Mouse (Mus musculus) cerebellum, postnatal 10 days (tissue): ENCODE measurements around the gene Tnrc6b.

Source experiments
- DNase-seq, 2 experiments: peaks; one replicate each; pipeline ENCODE4 v3.0.0; 2021; ENCODE audit warnings: mixed read lengths in 2 of 2

Gene Tnrc6b

DNA sequence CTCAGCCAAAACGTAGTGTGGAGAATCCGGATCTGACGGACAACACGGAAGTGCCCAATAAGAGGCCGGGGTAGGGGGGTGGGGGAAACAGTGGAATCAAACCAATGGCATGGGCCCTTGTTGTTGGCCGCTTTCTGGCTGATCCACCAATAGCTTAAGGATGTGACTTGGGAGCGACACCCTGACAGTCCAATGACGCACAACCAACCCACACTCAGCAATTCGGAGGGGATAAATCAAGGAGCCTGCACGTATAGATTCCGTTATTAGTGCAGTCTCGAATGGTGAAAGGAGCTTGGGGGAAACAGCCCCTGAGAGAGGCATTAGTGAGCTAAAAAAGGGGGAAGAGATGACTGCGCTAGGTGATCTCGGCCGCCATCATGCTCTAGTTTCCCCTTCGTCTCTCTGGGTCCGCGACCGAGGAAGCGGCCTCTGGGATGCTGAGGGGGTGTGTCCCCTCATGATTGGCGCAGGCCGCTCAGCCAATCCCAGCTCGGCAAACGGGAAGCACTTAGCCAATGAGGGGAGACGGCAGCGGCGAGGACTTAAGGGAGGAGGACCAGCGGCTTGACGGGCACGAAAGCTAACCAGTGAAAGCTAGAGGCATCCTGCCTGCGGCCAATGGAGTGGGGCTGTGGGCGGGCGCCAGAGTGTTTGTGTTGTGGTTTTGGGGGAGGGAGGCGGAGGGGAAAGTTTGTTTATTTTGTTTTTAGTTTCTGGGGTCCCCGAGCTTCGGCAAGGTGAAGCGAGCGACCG is at the start of gene Tnrc6b:
TSS of gene Tnrc6b (plus strand) at position 706 of the 756 bp plus-strand sequence.
- DNase-seq = peak; percentile 99

DNA sequence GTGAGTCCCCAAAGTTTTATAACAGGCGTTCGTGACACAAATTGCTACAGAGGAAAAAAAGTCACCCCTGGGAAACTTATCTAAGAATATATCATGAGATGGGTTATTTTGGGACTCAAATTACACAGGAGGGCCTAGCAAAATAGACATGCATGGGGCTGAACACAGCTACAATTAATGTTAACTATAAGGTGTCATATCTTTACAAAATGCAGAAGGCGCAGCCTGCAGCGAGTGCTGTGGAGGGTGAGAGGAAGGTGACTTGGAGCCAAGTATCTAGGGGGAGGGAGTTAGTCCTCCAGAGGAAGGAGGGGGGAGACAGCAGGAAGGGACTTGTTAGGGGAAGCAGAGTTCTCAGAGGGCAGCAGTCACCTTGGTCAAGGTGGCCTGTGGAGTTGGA is 46.7 kb upstream of the Tnrc6b start:
- DNase-seq = no peak

DNA sequence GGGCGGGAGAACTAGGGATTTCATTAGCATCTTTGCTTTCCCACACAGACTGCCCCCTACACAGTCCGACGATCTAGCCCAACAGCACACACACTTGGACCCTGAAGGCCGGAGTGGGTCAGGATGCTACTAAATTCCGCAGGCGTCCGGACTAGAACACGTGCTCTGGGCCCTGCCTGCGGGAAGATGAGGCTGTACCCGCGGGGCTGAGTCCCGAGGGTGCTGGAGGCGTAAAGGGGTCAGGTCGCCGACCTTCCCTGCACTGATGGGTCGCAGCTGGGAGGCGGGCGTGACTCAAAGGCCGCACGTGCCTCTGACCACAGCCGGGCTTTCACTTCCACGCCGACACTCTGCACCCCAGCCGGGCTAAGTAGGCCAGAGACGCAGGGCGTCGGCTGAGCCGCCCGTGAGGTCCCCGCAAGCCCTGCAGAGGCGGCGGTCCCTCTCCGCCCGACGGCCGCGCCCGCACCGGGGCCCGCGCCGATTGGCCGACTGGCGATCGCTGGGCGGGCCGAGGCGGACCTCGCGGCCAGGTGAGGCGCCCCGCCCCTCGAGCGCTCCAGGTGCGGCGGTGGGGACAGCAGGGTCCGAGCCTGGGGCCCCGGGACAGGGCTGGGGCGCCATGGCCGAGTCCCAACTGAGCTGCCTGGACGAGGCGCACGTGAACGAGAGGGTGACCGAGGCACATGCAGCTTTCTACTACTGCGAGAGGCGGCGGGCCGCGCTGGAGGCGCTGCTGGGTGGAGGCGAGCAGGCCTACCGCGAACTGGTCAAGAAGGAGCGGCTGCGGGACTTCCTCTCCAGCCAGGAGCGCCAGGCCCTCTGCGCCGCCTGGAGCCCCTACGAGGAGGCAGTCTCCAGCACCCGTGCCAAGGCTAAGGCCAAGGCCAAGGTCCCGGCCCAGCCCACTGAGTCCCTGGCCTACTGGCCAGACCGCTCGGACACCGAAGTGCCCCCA is 39.5 kb upstream of the Tnrc6b start, which contains the start of gene Fam83f:
TSS of gene Fam83f (plus strand) at position 553 of the 958 bp plus-strand sequence.
- peak in 1 of 2 experiments; percentile 29 for DNase-seq

DNA sequence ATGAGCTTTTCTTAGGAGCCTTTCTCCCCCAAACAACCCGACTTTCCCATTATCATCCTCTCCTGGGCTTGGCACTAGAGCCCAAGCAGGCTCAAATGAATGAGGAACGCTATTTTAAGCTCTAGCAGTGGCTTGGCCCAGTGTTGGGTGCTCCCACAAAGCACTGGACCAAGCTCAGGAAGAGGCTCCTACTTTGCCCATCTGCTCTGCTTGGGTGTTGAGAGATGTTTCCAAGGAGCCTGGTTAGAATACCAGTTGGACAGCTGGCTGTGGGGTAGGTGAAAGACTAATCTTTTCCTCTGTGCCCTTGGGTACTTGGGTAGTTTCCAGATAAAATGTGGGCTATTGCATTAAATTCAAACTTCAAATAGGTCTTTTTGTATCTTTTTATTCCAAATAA is 38.3 kb upstream of the Tnrc6b start:
- DNase-seq = no peak

DNA sequence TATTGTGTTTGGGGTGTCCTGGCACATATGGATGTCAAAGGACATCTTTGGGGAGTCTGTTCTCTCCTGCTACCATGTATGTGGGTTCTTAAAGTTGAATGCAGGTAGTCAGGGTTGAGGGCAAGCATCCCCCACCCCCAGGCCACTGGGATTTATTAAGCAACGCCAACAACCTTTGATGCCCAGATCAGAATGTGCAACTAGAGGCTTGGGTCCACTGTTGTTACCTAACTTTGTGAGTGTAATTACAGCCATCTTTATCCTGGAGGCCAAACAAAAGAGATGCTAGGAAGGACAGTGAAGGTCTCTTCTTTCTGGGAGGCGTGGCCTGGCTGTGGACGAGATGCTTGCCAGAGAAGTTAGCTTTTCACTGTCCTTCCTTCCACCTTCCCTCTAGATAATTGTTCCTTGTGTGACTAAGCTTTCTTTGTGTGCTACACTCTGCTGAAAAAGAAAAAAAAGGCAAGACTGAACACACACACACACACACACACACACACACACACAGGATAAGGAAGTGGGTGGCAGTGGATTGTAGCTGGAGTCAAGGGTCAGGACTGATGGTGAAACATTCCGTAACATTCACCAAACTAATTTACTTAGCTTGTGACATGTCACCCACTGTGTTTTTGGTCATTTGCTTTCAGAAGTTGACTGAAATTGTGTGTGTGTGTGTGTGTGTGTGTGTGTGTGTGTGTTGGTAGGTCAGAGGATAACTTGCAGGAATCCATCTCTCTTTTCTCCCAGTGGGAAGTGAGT is 37.6 kb upstream of the Tnrc6b start:
- no peak for DNase-seq

DNA sequence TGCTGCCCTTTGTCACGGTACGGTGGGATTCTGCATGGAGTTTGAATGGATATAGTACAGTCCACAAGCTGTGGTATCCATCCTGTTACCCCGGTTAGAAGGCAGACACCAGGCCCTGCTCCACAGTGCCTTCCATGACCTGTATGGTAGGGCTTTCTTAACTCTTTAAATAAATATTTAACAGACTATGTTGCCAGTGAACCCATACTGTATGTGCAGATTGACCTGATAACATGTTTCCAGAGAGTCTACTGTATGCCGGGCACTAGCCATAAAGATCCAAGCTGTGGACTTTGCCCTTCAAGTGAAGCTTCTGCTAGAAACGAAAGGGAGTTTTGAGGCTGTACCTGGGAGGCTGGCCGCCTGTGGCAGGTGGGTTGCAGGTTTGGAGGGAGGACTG is 36.4 kb upstream of the Tnrc6b start:
- DNase-seq = no peak

DNA sequence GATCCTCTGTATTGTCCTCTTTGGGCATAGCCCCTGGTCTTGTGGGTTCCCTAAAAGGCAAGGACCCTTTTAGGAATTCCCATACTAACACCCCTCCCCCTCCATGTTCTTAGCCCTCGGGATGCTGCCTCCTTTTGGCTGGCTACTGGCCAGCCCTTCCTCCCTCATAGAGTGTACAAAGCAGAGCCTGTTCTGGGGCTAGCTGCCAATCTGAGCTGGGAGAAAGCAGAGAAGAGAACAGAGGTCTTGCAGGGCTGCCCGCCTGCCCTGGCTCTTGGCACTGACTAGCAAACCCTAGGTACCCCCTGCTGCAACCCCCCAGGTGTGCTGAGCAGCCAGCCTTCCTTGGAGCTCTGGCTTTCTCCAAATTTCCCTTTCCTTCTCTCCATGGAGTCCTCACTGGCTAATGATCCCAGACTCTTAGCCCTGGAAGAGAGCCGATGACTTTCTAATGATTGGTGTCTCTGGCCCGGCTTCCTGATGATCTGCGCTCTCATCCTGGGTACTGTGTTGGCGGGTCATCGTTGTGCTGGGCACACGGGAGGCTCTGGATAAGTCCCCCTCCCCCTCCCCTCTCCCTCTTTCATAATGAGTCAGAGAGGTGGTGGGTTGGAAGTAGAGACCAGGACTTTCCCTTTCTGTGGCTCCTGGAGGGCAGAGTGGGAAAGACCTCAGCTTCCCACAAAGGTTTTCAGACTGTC is 31.4 kb upstream of the Tnrc6b start:
- DNase-seq = peak; percentile 71 to 81

DNA sequence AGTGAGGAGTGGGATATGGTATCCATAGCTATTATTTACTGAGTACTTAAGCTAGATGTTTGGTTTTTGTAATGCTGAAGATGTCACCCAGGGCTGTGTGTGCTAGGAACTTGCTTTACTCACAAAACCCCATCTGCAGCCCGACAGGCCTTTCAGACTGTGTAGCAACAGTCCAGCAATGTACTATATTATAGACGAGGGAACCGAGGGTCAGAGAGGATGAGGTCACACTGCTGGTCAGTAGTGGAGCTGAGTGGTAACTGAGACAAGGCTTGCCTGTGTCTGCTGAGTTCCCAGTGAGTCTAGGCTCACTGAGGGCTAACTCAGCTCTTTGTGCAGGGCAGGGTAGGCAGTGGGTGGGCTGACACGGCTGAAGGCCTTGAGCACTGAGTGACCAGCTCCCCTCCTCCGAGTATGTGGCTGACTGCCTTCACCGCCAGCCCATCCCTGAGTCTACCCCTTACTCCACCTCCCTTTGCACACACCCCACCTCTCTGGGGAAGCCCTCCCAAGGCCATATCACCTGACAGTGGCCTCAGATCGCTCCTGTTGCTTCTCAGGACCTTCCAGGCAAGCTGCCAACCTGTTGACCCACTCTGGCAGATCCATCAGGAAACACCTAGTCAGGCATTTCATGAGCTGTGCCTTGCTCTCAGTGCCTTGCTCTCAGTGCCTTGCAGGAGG is 30.6 kb upstream of the Tnrc6b start:
- peak; percentile 55 to 56 for DNase-seq

DNA sequence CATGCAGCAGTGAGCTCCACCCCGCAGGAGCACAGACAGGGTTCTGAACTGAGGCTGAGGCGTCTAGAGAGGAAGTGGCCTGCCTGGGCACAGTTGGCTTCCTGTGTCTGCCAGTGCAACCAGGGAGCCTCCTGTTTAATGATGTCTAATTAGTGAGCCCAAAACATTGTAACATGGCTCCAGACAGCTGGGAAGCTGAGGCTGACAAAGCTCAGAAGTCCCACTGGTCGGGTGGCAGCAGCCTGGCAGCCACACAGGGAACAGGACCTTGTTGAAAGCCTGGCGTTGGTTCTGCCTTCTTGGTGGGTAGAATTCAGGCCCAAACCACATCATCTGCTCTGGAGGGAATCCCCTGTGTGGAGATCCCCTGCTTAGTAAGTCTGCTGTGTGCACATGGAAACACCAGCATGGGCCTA is 29.6 kb upstream of the Tnrc6b start:
- DNase-seq = peak in 1 of 2 experiments; percentile 15

DNA sequence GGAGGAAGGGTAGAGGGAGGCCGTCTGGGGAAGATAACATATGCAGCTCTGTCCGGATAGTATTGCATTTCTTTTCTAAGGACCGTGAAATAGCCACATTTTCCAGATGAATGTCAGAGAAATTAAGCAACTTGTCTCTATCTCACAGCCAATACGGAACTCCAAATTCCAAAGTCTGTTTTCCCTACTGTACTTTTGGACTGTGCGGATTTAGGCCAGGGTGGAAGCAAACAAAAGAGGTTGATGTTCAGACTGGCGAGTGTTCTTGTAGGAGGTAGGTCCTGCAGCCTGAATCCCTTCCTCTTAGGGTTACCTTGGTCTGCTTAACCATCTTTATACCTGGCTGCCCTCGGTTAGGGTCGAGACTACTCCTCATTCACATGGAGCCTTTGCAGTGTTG is 28.8 kb upstream of the Tnrc6b start:
- no peak for DNase-seq

DNA sequence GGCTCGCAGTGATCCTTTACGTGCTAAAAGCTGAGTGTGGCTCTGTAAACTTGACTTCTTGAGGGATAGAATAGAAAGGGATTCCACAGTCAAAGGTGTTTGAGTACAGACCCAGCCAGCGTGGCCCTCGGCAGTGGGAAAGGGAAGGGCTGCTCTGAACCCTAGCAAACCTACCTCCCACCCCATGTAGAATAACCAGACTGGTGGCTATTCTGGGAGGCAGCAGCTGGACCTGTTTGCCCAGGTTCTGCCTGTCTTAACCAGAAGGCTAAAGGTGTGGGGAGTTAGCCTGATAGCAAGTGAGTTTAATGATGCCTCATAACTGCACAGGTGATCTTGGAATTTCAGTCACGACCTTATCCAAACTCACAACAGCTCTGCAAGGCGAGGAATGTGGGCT is 28.0 kb upstream of the Tnrc6b start:
- DNase-seq = no peak

DNA sequence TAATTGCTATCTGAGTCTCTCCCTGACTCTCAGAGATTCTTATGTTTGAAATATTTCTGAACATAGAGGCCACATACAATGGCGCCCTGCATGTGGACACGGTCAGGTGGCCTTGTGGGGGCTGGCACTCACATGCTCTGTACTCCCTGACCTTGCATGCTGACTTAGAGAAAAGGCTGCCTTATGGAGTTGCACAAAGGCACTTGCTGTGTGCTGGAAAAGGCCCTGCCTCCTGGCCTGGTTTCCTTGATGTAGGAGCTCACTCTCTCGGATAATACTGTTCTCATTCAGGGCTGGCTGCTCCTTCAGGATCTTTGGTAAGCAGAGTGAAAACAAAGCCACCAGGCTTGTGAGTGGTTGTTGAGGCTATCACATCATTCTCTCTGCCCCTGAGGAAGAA is 27.1 kb upstream of the Tnrc6b start:
- DNase-seq = peak in 1 of 2 experiments; percentile 37

DNA sequence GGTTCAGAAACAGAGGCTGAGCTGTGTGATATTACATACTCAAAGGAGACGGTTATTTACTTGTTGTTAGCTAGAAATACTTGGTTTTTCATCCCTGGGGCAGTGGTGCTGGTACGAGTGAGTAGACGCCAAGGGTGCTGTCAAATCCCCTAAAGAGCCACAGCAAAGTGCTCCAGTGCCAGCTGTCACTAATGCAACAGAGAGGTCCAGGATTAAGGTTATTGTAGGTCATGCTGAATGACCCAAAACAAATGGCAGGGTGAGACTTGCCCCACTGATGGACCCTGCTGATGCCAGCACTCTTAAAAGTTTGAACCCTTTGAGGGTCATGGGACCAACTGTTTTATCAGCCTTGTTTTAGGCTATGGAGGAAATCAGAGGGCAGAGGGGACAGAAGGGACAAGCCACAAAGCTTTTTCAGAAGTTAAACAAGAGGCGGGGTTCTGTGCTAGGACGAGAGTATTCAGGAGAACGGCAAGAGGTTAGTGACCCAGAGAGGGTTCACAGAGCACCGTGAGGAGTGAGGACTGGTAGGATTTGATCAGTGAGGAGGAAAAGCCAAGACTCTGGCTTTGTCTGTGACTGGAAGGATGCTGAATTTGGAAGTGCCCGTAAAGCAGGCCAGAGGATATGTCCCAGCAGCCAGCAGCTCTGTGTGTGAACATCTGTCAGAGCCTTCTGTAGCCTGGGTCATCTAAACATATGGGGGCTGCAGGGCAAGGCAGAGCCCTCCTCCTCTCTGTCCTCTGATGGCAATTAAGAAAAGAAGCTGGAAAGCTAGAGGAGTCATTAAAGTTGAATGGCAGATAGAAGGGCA is 26.1 kb upstream of the Tnrc6b start:
- DNase-seq = no peak

DNA sequence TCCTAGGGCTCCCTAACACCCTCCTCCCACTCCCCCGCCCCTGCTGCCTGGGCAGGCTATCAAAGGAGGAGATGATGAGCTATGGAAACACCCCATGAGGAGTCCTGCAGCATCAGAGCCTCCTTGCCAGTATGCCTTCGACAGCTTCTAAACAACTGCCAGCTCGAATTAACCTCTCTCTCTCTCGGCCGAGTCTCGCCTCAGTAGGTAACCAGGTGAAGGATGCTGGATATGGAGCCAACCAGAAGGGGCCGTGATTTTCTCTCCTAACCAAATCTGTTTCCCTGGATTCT is 25.6 kb upstream of the Tnrc6b start:
- DNase-seq = peak; percentile 59 to 67

DNA sequence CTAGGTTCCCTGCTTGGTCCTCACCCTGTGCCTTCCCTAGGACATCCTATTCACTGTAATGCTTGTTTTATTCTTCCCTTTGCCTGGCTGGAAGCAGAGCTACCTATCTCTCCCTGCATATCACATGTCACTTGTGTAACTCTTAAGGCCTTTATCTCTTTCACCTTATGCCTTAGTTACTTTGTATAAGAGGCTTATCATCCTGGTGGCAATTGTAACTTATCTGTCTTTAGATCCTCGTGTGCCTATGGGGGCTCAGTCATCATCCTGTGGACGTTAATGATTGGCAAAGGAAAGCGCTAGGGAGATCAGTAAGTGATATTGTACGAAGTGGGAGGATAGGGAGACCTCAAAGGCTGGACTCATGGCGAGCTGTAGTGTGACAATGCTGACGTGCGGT is 22.6 kb upstream of the Tnrc6b start:
- no peak for DNase-seq

DNA sequence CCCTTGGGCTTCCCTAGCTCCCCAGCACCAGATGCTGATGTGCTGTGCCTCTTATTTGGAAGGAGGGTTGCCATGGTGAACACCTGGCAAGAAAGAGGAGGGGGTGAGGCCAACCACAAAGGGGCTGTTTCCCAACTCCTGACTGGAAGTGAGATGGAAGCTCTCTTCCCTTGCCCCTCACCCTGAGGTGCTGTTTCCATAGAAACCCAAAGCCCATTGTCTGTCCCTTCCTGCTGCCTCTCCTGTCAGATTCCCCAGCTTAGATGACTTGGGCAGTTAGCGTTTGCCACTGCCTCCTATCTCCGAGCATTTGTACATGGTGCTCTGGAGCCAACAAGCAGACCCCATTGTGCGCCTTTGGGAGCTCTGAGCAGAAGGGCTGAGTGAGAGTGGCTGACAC is 17.6 kb upstream of the Tnrc6b start:
- no peak for DNase-seq

DNA sequence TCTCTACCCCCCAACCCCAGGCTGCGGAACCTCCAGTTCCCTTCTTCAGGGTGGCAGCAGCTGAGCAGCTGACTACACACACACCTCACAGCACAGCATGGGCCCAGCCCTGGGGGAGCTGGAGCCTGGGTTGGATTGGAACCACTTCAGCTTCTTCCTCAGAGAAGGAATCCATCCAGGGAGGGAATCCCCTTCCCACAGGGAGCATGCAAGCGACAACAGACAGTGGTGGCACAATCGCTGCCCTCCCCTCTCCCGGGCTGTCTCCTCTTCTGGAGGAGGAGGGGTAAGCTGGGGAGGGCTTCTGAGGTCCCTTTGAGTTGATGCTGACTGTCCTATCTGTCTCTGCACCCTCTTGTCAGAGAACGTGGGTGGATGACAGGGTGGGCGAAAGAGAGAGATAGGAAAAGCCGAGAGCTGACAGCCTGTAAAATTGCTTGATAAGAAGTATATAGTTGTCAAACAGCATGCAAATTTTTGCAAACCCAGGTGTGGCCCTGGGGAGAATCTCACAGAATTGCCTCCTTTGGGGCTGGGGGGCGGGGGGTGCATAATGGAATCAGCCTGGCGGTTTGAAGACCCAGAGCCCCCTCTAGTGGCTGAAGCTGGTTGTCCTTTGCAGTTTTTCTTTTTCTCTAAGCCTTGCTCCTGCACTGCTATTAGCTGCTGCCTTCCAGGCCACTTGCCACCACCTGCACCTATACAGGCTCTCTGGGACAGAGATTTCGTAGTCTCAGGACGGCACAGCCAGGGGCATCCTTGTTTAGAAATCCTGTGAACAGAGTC is 16.8 kb upstream of the Tnrc6b start:
- peak; percentile 89 to 91 for DNase-seq

DNA sequence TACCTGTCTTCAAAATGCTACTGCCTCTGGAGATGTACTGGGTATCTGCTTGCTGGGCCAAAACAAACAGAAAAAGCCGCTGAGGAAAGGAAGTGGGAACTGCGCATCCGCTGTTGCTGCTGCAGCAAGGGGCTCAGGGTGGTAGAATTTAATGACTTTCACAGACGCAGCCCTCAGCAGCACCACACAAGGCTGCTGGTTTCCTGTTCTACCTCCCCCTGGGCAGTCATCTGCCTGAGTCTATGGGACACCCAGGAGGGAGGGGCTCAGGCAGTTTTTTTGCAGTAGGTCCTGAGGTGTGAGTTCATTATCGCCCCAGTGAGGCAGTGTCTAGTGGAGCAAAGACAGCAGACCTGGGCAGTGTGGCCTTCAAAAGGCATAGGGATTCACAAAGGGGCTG is 13.5 kb upstream of the Tnrc6b start:
- no peak for DNase-seq

DNA sequence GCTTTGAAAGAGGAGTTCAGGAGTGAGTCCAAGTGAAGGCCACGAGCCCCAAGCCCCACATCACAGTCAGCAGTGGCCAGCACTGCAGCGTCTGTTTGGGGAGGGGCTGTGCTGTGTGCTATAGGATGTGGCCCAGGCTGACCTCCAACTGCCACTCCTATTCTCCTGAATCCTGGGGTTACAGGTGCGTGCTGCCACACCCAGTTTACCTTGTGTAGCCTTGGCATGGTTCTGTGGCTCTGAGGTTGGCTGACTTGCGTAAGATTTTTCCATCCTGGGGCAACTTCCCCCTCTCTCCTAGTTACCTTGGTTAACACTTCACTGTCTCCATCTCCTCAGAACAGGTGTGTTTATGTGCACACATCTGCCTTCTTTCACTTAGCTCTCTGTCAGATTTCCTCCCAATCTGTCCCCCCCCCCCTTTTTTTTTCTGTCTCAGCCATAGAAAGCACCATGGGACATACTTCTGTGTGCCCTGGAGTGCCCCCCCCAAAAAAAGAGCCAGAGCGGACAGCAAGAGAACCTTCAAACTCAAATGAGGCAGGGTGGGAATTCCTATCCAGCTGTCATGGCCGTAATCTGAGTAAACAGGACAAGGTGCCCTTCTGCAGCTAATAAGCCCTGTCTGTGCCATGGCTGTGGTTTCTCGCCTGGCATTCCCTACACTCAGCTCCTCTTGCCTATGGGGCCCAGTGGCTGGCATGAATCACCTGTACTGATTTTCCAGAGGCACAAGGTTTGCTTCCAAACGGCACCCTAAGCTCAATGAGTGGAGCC is 9.4 kb upstream of the Tnrc6b start:
- DNase-seq = no peak
